ENCODE assay signal across 8 mouse cellular contexts in genomic region chr4:115095671-115096434, GRCm38 (mm10). TPM values are rescaled to one million over a fixed set of nuclear protein-coding genes. Genes with fewer than 3 reads are reported as not detected.
DNase-seq lines count a peak whose midpoint lies in the region; ATAC-seq and TF ChIP-seq lines count a peak whose summit lies in the region.
"Had no signal": no experiment of that assay in that cellular context is flagged by ENCODE, and none has a peak within 500 bp of the region (broad histone marks: within the 10 kb centered on the region; RNA-seq: fewer than 3 reads in every experiment).

No protein-coding gene starts in this region.

- peak overlapping the region; percentile 98 for H3K4me2 ChIP-seq in hindbrain, embryonic 16.5 days (ENCODE audit: low read length)
- peak overlapping the region; percentile 79 for H3K4me2 ChIP-seq in liver, embryonic 11.5 days
- H3K4me2 ChIP-seq in midbrain, embryonic 16.5 days (ENCODE audit: low read length), result peak overlapping the region; percentile 87

- no peaks in the 10 kb centered on the region for H3K27me3 ChIP-seq in ES-Bruce4 (ENCODE audit: control insufficient read depth, insufficient read depth, low read length, poor library complexity, severe bottlenecking)
- H3K27me3 ChIP-seq in hindbrain, embryonic 16.5 days (replicated peaks; ENCODE audit: control insufficient read depth, insufficient read depth, low read length), result peaks cover 12% of the 10 kb centered on the region
- H3K27me3 ChIP-seq in liver, embryonic 11.5 days (replicated peaks; ENCODE audit: control insufficient read depth, insufficient read depth, low read length), result 0 out of 2 replicates have a peak, but pooled peaks cover 9% of the 10 kb centered on the region
- peaks cover 6% of the 10 kb centered on the region; the same call in 1 of the 2 replicates for H3K27me3 ChIP-seq in midbrain, embryonic 16.5 days (ENCODE audit: control insufficient read depth, insufficient read depth, low read depth, low read length)

- no peak for TF ChIP-seq POLR2A in ES-Bruce4 (IDR thresholded peaks at IDR 0.05; ENCODE audit: insufficient read depth, low read length)

- ATAC-seq in erythroid progenitor cell, adult 5-6 weeks (replicated peaks; ENCODE audit: low FRiP score, poor library complexity, severe bottlenecking), result peak; percentile 77
- ATAC-seq in hindbrain, embryonic 16.5 days, result peak; percentile 67
- ATAC-seq in liver, embryonic 11.5 days (replicated peaks; ENCODE audit: low FRiP score), result peak; percentile 95
- peak; percentile 71 for ATAC-seq in midbrain, embryonic 16.5 days

- H3K9me3 ChIP-seq in ES-Bruce4 (replicated peaks; ENCODE audit: control insufficient read depth, insufficient read depth, low read length, poor library complexity, severe bottlenecking), result no peaks in the 10 kb centered on the region
- no peaks in the 10 kb centered on the region for H3K9me3 ChIP-seq in hindbrain, embryonic 16.5 days (ENCODE audit: control insufficient read depth, low read length)
- no peaks in the 10 kb centered on the region for H3K9me3 ChIP-seq in liver, embryonic 11.5 days (ENCODE audit: control insufficient read depth, low read length)
- no peaks in the 10 kb centered on the region for H3K9me3 ChIP-seq in midbrain, embryonic 16.5 days (replicated peaks; ENCODE audit: control insufficient read depth, low read length, poor library complexity, severe bottlenecking)

- no peak for TF ChIP-seq EP300 in ES-Bruce4 (IDR thresholded peaks at IDR 0.05; ENCODE audit: insufficient read depth, low read depth, low read length)

- 0% methylated on average over 30 of the region's 31 CpGs for WGBS in hindbrain, embryonic 16.5 days
- WGBS in liver, embryonic 11.5 days, result 1% methylated on average over 31 of the region's 31 CpGs
- WGBS in midbrain, embryonic 16.5 days, result 0% methylated on average over 26 of the region's 31 CpGs

- peak; percentile 63 for DNase-seq in ZHBTc4 (ENCODE audit: low read depth, low spot score)
- peak; percentile 89 for DNase-seq in liver, embryonic 11.5 days (ENCODE audit: low spot score)
- DNase-seq in layer of hippocampus, adult 9-11 months, result no peak

- no peaks in the 10 kb centered on the region for H3K36me3 ChIP-seq in ES-Bruce4 (ENCODE audit: control insufficient read depth, insufficient read depth, low read length, poor library complexity, severe bottlenecking)
- H3K36me3 ChIP-seq in hindbrain, embryonic 16.5 days (ENCODE audit: control insufficient read depth, insufficient read depth, low read length), result no peaks in the 10 kb centered on the region
- no peaks in the 10 kb centered on the region for H3K36me3 ChIP-seq in liver, embryonic 11.5 days (ENCODE audit: control insufficient read depth, insufficient read depth, low read length)
- H3K36me3 ChIP-seq in midbrain, embryonic 16.5 days (ENCODE audit: control insufficient read depth, insufficient read depth, low read length), result no peaks in the 10 kb centered on the region

- no peak for TF ChIP-seq CTCF in ES-Bruce4 (IDR thresholded peaks at IDR 0.05; ENCODE audit: low read depth, low read length)

- no peaks in the 10 kb centered on the region for H3K4me1 ChIP-seq in ES-Bruce4 (ENCODE audit: control insufficient read depth, insufficient read depth, low read length)
- peaks cover 16% of the 10 kb centered on the region for H3K4me1 ChIP-seq in hindbrain, embryonic 16.5 days (ENCODE audit: control insufficient read depth, insufficient read depth, low read depth, low read length)
- H3K4me1 ChIP-seq in liver, embryonic 11.5 days (replicated peaks; ENCODE audit: control insufficient read depth, insufficient read depth, low read length), result peaks cover 47% of the 10 kb centered on the region
- H3K4me1 ChIP-seq in midbrain, embryonic 16.5 days (ENCODE audit: control insufficient read depth, insufficient read depth, low read length), result peaks cover 14% of the 10 kb centered on the region; the same call in 1 of the 2 replicates

- 0 out of 2 replicates have a peak overlapping the region, but pooled peaks have one; percentile 8 for H3K27ac ChIP-seq in ES-Bruce4 (ENCODE audit: insufficient read depth, low read length)
- no peak overlapping the region for H3K27ac ChIP-seq in hindbrain, embryonic 16.5 days (ENCODE audit: low read depth, low read length)
- peak overlapping the region; percentile 98 for H3K27ac ChIP-seq in liver, embryonic 11.5 days (ENCODE audit: low read depth, low read length)
- no peak overlapping the region for H3K27ac ChIP-seq in midbrain, embryonic 16.5 days (ENCODE audit: low read length)

- H3K9ac ChIP-seq in ES-Bruce4 (ENCODE audit: low read depth, poor library complexity, severe bottlenecking), result peak overlapping the region; percentile 50
- H3K9ac ChIP-seq in hindbrain, embryonic 16.5 days (ENCODE audit: low read depth, low read length), result peak overlapping the region; percentile 77
- peak overlapping the region; percentile 72 for H3K9ac ChIP-seq in liver, embryonic 11.5 days (ENCODE audit: low read depth, low read length)
- peak overlapping the region; percentile 74 for H3K9ac ChIP-seq in midbrain, embryonic 16.5 days (ENCODE audit: low read depth, low read length)

- peak overlapping the region; percentile 59 for H3K4me3 ChIP-seq in ES-Bruce4 (ENCODE audit: low read depth, low read length)
- H3K4me3 ChIP-seq in hindbrain, embryonic 16.5 days (ENCODE audit: low read length), result peak overlapping the region; percentile 50
- H3K4me3 ChIP-seq in liver, embryonic 11.5 days (ENCODE audit: low read depth, low read length), result peak overlapping the region; percentile 38
- peak overlapping the region; percentile 46 for H3K4me3 ChIP-seq in midbrain, embryonic 16.5 days (ENCODE audit: low read depth, low read length)

RNA-seq across cellular contexts. Expression of gene Pdzk1ip1, which starts 7.3 kb away (rescaled TPM):
- 3.4 and 4.7 TPM in 2 replicates for polyA plus RNA-seq in ES-Bruce4 (2011; ENCODE audit: insufficient read depth, insufficient read length, low read depth, missing spikeins)
- total RNA-seq in erythroid progenitor cell, adult 5-6 weeks (2015; ENCODE audit: low replicate concordance), result 733 and 856 TPM in 2 replicates
- total RNA-seq in erythroid progenitor cell, adult 5-6 weeks (2017; ENCODE audit: low replicate concordance), result 400 and 437 TPM in 2 replicates
- 2.3 and 3.0 TPM in 2 replicates for polyA plus RNA-seq in hindbrain, embryonic 16.5 days (2015; fragmentation: Nextera tagmentation; extraction: Ambion mirVana)
- 24.2 and 25.8 TPM in 2 replicates for polyA plus RNA-seq in liver, embryonic 11.5 days (2014; fragmentation: Nextera tagmentation; extraction: Ambion mirVana)
- 2.0 and 2.3 TPM in 2 replicates for polyA plus RNA-seq in midbrain, embryonic 16.5 days (2015; fragmentation: Nextera tagmentation; extraction: Ambion mirVana)

RNA-seq across cellular contexts. Expression of gene Cyp4x1, which starts 38.2 kb away (rescaled TPM):
- 0.43 and 0.52 TPM in 2 replicates for polyA plus RNA-seq in ES-Bruce4 (2011; ENCODE audit: insufficient read depth, insufficient read length, low read depth, missing spikeins)
- total RNA-seq in erythroid progenitor cell, adult 5-6 weeks (2015; ENCODE audit: low replicate concordance), result not detected in 2 replicates
- total RNA-seq in erythroid progenitor cell, adult 5-6 weeks (2017; ENCODE audit: low replicate concordance), result not detected in 2 replicates
- polyA plus RNA-seq in hindbrain, embryonic 16.5 days (2015; fragmentation: Nextera tagmentation; extraction: Ambion mirVana), result 11.6 and 11.8 TPM in 2 replicates
- 0.29 and 0.30 TPM in 2 replicates for polyA plus RNA-seq in liver, embryonic 11.5 days (2014; fragmentation: Nextera tagmentation; extraction: Ambion mirVana)
- 11.8 and 15.4 TPM in 2 replicates for polyA plus RNA-seq in midbrain, embryonic 16.5 days (2015; fragmentation: Nextera tagmentation; extraction: Ambion mirVana)
- total RNA-seq: heart, postnatal 14 days had no signal

RNA-seq across cellular contexts. Expression of gene Tal1, which starts 39.6 kb away (rescaled TPM):
- polyA plus RNA-seq in ES-Bruce4 (2011; ENCODE audit: insufficient read depth, insufficient read length, low read depth, missing spikeins), result 0.37 and 0.61 TPM in 2 replicates
- total RNA-seq in erythroid progenitor cell, adult 5-6 weeks (2015; ENCODE audit: low replicate concordance), result 227 and 255 TPM in 2 replicates
- 186 and 231 TPM in 2 replicates for total RNA-seq in erythroid progenitor cell, adult 5-6 weeks (2017; ENCODE audit: low replicate concordance)
- 1.2 and 2.0 TPM in 2 replicates for polyA plus RNA-seq in hindbrain, embryonic 16.5 days (2015; fragmentation: Nextera tagmentation; extraction: Ambion mirVana)
- 42.7 and 47.6 TPM in 2 replicates for polyA plus RNA-seq in liver, embryonic 11.5 days (2014; fragmentation: Nextera tagmentation; extraction: Ambion mirVana)
- polyA plus RNA-seq in midbrain, embryonic 16.5 days (2015; fragmentation: Nextera tagmentation; extraction: Ambion mirVana), result 4.6 and 6.4 TPM in 2 replicates

Comparison
In these comparisons a context has a peak if more than half of its experiments do, and no peak if none do; other contexts are left out.
1. H3K27ac ChIP-seq: peak in ES-Bruce4 (single experiment) and liver, embryonic 11.5 days (single experiment); none in hindbrain, embryonic 16.5 days (single experiment) and midbrain, embryonic 16.5 days (single experiment).
2. Peak in every context shown above with its lines, with median percentiles within 50 percentile points of each other: H3K4me3 ChIP-seq, H3K9ac ChIP-seq, ATAC-seq and H3K4me2 ChIP-seq.